Mouse (Mus musculus): Measurements from ENCODE around the gene Tmem232. TPM values are rescaled to one million over a fixed set of nuclear protein-coding genes. Genes with fewer than 3 reads are reported as not detected.
"Not testable (repeated sequence)": the region's sequence is repeated elsewhere in the genome, so short reads cannot be mapped to it uniquely, and the experiment has no call there.

Gene Tmem232
- polyA plus RNA-seq, 1 experiment from 2014 or later = 1.4 TPM

DNA sequence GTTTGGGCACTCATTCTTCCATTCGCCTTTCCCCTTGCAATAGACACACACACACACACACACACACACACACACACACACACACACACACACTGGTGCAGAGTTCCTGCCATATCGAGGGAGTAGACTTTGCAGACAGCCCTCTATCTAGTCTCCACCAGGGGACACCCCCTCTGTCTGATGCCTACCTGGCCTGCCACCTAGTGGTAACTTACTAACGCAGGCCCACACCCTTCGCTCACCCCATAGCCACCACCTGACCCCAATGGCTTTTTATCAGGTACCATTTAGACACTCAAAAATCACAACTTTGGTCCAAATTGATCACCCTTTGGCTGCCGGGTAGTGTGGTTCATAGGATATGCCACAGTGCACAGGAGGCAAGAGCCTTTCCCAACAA lies 18.7 kb upstream of the Tmem232 start:
- H3K4me1 ChIP-seq = no peaks in the 10 kb centered on the region
- 53% methylated on average over 5 of the region's 5 CpGs for WGBS
- H3K9me3 ChIP-seq (replicated peaks) = no peaks in the 10 kb centered on the region
- H3K4me3 ChIP-seq (replicated peaks) = no peak overlapping the region
- no peaks in the 10 kb centered on the region for H3K36me3 ChIP-seq
- H3K27me3 ChIP-seq (replicated peaks) = no peaks in the 10 kb centered on the region; the same call in 1 of the 2 replicates
- no peak for ATAC-seq (ENCODE audit: low FRiP score)
- H3K4me2 ChIP-seq = no peak overlapping the region
- H3K9ac ChIP-seq (replicated peaks) = no peak overlapping the region
- no peak overlapping the region for H3K27ac ChIP-seq (replicated peaks)

DNA sequence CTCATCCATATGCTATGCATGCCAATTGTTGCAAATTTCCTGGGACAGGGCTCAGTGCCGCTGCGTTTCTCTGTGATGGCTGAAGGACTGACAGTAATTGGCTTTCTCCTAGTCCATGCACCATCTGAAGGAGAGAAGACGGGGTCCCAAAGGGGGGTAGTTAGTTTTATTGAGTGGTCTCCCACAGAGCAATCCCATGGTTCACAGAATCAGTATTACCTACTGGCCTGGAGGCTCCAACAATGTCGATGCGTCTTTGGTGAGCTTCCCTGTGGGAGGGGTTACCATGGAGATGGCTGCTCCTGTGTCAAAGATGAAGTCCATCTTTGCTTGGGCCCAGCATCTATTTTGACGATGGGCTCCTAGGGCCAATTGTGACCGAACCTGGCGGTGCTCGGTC lies 18.2 kb upstream of the Tmem232 start:
- Histone ChIP-seq H3K27me3 (replicated peaks) (no peaks in the 10 kb centered on the region), H3K4me3 (replicated peaks) (no peak overlapping the region), H3K4me2 (peak overlapping the region; percentile 24), H3K27ac (replicated peaks) (no peak overlapping the region), H3K9me3 (replicated peaks) (no peaks in the 10 kb centered on the region), H3K36me3 (no peaks in the 10 kb centered on the region), H3K9ac (replicated peaks) (no peak overlapping the region), H3K4me1 (no peaks in the 10 kb centered on the region)
- ATAC-seq (ENCODE audit: low FRiP score) = peak; percentile 33
- WGBS = 42% methylated on average over 9 of the region's 9 CpGs

DNA sequence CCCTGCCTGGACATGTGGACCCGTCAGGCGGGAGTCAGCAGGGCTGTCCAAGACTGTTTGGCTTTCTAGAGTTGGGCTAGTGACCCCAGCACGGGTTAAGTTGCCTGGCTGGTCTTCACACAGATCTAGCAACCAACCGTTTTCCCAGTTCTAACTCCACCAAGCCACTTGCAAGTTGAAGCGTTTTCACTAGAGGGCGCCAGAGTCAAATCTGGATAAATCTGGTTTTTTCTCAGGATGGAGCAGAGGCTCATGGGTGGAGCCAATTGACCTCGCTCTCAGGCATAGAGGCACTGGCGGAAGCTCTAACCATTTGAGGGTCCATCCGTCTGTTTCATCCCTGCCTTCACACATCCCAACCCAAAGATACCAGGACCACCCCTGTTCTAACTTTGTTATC lies 17.6 kb upstream of the Tmem232 start:
- Histone ChIP-seq H3K36me3 (no peaks in the 10 kb centered on the region), H3K27me3 (replicated peaks) (no peaks in the 10 kb centered on the region), H3K27ac (replicated peaks) (no peak overlapping the region), H3K4me3 (replicated peaks) (no peak overlapping the region), H3K9me3 (replicated peaks) (no peaks in the 10 kb centered on the region), H3K9ac (replicated peaks) (no peak overlapping the region), H3K4me1 (no peaks in the 10 kb centered on the region), H3K4me2 (peak overlapping the region; percentile 24)
- ATAC-seq (ENCODE audit: low FRiP score) = 0 out of 2 replicates have a peak, but pooled peaks have one; percentile 47
- 48% methylated on average over 9 of the region's 9 CpGs for WGBS

DNA sequence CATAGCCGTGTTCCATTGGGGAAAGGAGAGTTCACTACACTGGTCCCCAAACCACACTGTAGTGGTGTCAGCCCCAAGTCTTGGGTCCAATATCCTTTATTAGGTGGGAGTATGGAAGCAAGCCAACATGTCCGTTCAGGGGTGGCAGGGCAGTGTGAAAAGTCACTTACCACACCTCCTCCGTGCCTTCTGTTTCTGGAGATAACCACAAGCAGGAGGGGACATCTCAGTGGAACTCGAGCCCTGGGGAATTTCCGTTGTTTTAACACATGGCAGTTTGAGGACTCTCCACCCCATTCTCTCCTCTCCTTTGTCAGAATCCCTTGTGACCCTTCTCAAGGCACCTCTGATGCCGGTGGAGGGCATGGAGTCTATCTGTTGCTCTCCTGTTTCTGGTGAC lies 16.6 kb upstream of the Tmem232 start:
- Histone ChIP-seq H3K4me2 (no peak overlapping the region), H3K9me3 (replicated peaks) (no peaks in the 10 kb centered on the region), H3K9ac (replicated peaks) (no peak overlapping the region), H3K27me3 (replicated peaks) (no peaks in the 10 kb centered on the region), H3K4me3 (replicated peaks) (no peak overlapping the region), H3K4me1 (no peaks in the 10 kb centered on the region), H3K27ac (replicated peaks) (no peak overlapping the region), H3K36me3 (no peaks in the 10 kb centered on the region)
- WGBS = 85% methylated on average over 6 of the region's 6 CpGs
- ATAC-seq (ENCODE audit: low FRiP score) = no peak

DNA sequence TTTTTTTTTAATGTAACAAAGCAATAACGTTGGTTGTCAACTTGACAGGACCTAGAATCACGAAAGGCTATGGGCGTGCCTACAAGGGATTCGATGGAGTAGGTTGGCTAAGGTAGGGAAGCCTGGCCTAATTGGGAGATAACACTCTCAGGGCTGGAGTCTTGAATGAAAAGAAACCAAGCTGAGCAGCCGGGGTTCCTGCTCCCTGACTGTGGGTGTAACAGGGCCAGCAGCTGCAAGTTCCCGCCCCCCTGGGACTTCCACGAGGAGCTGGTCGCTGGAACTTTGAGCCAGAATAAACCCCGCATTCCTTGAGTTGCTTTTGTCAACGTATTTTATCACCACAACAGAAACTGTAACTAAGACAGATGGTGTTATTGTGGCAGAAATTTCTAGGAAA lies 16.2 kb upstream of the Tmem232 start:
- no peak for ATAC-seq (ENCODE audit: low FRiP score)
- no peak overlapping the region for H3K4me3 ChIP-seq (replicated peaks)
- WGBS = 72% methylated on average over 10 of the region's 10 CpGs
- no peak overlapping the region for H3K4me2 ChIP-seq
- no peaks in the 10 kb centered on the region for H3K9me3 ChIP-seq (replicated peaks)
- H3K27me3 ChIP-seq (replicated peaks) = no peaks in the 10 kb centered on the region
- H3K27ac ChIP-seq (replicated peaks) = no peak overlapping the region
- no peak overlapping the region for H3K9ac ChIP-seq (replicated peaks)
- H3K36me3 ChIP-seq = no peaks in the 10 kb centered on the region
- H3K4me1 ChIP-seq = no peaks in the 10 kb centered on the region

DNA sequence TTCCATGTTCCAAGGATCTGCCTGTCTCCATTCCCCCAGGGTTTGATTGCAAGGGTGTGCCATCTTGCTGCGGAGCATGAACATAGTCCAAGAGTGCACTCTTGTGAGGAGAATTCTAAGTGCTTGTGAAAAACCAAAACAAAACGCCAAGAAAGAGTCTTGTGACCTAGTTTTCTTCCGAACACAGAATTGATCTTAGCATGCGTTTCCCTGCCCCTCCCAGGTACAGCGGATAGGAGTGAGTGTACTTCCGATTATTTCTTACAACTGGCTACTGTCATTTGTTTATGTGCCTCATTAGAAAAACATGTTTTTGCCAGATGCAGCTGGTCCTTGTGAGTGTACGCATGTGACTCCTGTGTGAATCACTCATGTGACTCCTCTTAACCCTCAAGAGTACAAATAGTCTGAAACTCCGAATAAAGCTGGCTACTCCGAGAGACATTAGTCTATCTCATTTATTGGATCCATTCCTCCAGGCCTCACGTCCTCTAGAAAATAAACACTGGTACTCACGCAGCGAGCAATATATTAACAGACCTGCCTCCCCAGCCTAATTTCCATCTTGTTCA lies 11.9 kb upstream of the Tmem232 start:
- H3K4me3 ChIP-seq (replicated peaks) = no peak overlapping the region
- H3K27ac ChIP-seq (replicated peaks) = no peak overlapping the region
- H3K4me1 ChIP-seq = no peaks in the 10 kb centered on the region
- H3K4me2 ChIP-seq = no peak overlapping the region
- 81% methylated on average over 12 of the region's 12 CpGs for WGBS
- no peaks in the 10 kb centered on the region for H3K36me3 ChIP-seq
- H3K27me3 ChIP-seq (replicated peaks) = no peaks in the 10 kb centered on the region
- ATAC-seq (ENCODE audit: low FRiP score) = no peak
- no peaks in the 10 kb centered on the region for H3K9me3 ChIP-seq (replicated peaks)
- no peak overlapping the region for H3K9ac ChIP-seq (replicated peaks)

DNA sequence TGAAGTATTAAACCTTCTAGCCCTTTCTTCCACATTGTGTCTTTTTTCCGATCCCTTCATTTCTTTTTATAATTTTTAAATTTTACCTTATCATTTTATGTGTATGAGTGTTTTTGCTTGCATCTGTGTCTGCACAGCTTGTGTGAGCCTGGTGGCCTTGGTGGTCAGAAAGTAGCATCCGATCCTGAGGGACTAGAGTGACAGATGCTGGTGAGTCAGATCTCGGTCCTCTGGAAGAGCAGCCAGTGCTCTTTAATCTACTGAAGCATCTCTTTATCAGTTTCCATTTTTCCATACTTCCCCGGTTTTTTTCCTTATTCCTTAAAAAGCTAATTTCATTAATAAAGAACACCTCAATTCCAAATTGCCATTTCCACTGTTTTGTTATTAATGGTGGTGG lies 9.8 kb upstream of the Tmem232 start:
- no peak for ATAC-seq (ENCODE audit: low FRiP score)
- 87% methylated on average over 4 of the region's 4 CpGs for WGBS
- H3K4me1 ChIP-seq = no peaks in the 10 kb centered on the region

DNA sequence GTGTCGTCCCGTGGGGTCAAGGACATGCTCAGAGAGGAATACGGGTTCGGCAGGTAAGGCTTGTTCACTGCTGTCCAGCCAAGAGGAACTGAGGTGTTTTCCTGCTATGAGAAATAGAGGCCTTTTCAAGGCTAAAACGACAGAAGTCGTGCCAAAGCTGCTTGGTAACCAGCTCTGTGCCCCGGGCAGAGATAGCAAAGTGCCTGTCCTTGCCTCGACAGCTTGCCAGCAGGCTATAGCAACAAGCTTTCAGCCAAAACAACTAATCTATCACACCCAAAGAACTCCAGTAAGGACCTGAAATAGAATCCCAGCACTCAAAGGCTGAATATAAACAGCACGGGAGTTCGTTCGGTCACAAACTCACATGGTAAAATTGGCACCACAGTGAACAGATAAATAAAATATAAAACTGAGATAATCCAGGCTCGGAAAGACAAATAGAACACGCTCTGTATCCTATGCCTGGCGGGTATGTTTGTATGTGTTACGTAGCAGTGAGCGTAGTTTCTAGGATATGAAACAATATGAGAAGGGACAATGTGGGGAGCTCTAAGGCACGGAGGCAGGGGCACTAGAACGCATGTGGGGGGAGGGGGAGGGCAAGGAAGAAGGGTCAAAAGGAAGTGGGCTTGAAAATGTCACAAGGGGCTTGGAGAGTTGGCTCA lies 8.2 kb upstream of the Tmem232 start:
- Histone ChIP-seq H3K36me3 (no peaks in the 10 kb centered on the region), H3K4me2 (no peak overlapping the region), H3K4me3 (replicated peaks) (no peak overlapping the region), H3K27ac (replicated peaks) (no peak overlapping the region), H3K4me1 (no peaks in the 10 kb centered on the region), H3K9ac (replicated peaks) (no peak overlapping the region), H3K27me3 (replicated peaks) (no peaks in the 10 kb centered on the region), H3K9me3 (replicated peaks) (no peaks in the 10 kb centered on the region)
- WGBS = 72% methylated on average over 18 of the region's 18 CpGs
- ATAC-seq (ENCODE audit: low FRiP score) = no peak

More for the DNA sequence above, 9.8 kb upstream of the Tmem232 start:
- Histone ChIP-seq H3K4me2 (no peak overlapping the region), H3K9me3 (replicated peaks) (no peaks in the 10 kb centered on the region), H3K9ac (replicated peaks) (no peak overlapping the region), H3K4me3 (replicated peaks) (no peak overlapping the region), H3K36me3 (no peaks in the 10 kb centered on the region), H3K27ac (replicated peaks) (no peak overlapping the region), H3K27me3 (replicated peaks) (no peaks in the 10 kb centered on the region)

DNA sequence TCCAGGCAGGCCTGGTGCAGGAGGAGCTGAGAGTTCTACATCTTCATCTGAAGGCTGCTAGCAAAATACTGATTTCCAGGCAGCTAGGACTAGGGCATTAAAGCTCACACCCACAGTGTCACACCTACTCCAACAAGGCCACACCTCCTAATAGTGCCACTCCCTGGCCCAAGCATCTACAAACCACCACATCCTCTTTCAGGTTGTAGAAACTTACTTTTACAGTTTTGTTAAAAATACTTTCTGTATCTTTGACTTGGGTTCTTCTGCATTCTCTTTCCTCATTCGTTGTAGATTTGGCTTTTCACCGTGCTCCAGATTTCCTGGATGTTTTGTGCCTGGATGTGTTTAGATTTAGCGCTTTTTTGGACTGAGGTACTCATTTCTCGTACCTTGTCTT lies 5.6 kb upstream of the Tmem232 start:
- H3K9me3 ChIP-seq (replicated peaks); H3K27ac ChIP-seq (replicated peaks); ATAC-seq (ENCODE audit: low FRiP score); H3K4me2 ChIP-seq; H3K9ac ChIP-seq (replicated peaks); H3K36me3 ChIP-seq; H3K4me3 ChIP-seq (replicated peaks); H3K4me1 ChIP-seq; H3K27me3 ChIP-seq (replicated peaks): not testable (repeated sequence)
- WGBS = 90% methylated on average over 4 of the region's 4 CpGs

DNA sequence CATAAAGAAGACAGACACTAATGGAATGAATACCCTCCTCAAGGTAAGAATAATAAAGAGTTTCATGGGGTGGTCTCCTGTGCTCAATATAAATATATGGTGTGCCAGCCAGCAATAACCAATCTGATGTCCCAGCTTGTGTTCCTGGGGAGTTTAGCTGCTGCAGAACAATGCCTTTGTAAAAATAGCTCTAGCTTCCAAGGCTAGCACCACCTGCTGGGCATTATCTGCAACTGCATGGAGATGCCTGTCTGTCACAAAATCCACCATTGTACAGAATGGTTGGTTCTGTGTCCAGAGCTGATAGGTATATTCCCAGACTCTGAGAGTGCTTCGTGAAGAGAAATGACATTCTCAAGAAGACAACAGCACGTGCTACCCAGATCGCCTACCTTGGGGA lies 4.4 kb downstream of the Tmem232 start:
- Histone ChIP-seq H3K27me3 (replicated peaks) (no peaks in the 10 kb centered on the region), H3K9me3 (replicated peaks) (no peaks in the 10 kb centered on the region), H3K9ac (replicated peaks) (no peak overlapping the region), H3K4me1 (peaks cover 5% of the 10 kb centered on the region), H3K4me3 (replicated peaks) (no peak overlapping the region), H3K4me2 (no peak overlapping the region), H3K27ac (replicated peaks) (no peak overlapping the region), H3K36me3 (no peaks in the 10 kb centered on the region)
- WGBS = 28% methylated on average over 3 of the region's 3 CpGs
- no peak for ATAC-seq (ENCODE audit: low FRiP score)

DNA sequence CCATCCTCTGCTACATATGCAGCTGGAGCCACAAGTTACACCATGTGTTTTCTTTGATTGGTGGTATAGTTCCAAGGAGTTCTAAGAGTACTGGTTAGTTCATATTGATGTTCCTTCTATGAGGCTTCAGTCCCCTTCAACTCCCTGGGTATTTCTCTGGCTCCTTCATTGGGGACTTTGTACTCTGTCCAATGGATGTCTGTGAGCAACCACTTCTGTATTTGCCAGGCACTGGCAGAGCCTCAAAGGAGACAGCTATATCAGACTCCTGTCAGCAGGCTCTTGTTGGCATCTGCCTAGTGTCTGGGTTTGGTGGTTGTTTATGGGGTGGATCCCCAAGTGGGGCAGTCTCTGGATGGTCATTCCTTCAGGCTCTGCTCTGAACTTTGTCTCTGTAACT lies 8.2 kb downstream of the Tmem232 start:
- not testable (repeated sequence) for H3K4me2 ChIP-seq; ATAC-seq (ENCODE audit: low FRiP score); H3K9me3 ChIP-seq (replicated peaks); H3K27me3 ChIP-seq (replicated peaks); H3K9ac ChIP-seq (replicated peaks); H3K27ac ChIP-seq (replicated peaks); H3K4me1 ChIP-seq; H3K4me3 ChIP-seq (replicated peaks); H3K36me3 ChIP-seq

DNA sequence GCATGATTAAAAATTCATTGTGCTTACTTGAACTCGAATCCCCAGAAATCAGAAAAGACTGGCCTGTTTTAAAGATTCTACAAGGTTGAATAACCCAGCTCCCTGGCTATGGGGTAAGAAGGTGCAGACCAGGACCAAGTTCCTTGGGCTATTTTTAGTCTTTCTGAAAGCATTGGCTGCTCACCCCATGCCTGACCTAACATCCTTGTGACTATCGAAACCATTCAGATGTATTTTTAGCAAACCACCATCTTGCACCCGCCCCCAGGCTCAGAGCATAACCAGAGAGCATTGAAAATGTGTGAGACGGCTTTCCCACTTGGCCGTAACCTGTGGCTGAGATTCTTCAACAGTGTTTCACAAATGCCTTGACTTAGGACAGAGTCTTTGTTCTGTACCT lies 13.1 kb downstream of the Tmem232 start:
- no peak for ATAC-seq (ENCODE audit: low FRiP score)
- H3K27me3 ChIP-seq (replicated peaks) = no peaks in the 10 kb centered on the region
- no peaks in the 10 kb centered on the region for H3K9me3 ChIP-seq (replicated peaks)
- H3K4me2 ChIP-seq = no peak overlapping the region
- no peak overlapping the region for H3K4me3 ChIP-seq (replicated peaks)
- 87% methylated on average over 5 of the region's 5 CpGs for WGBS
- no peaks in the 10 kb centered on the region for H3K36me3 ChIP-seq
- H3K27ac ChIP-seq (replicated peaks) = no peak overlapping the region
- no peak overlapping the region for H3K9ac ChIP-seq (replicated peaks)
- no peaks in the 10 kb centered on the region for H3K4me1 ChIP-seq
